Mouse (Mus musculus) ES-Bruce4 (cell line): ENCODE measurements around the gene Eloa.

Experiments used
- CTCF ChIP-seq: IDR thresholded peaks from one replicate; pipeline ENCODE4 v1.8.1; 2011; ENCODE audit warnings: low read depth, low read length
- EP300 ChIP-seq: IDR thresholded peaks from 2 replicates; pipeline ENCODE4 v1.6.1; 2011; ENCODE audit warnings: low read depth, low read length; ENCODE audit not compliant: insufficient read depth
- POLR2A ChIP-seq: IDR thresholded peaks from one replicate; pipeline ENCODE4 v1.8.1; 2011; ENCODE audit warnings: low read length; ENCODE audit not compliant: insufficient read depth

GRCm38 (mm10) chr4:135967086-135967760 is 54.3 kb downstream of the Eloa start:
- TF ChIP-seq POLR2A (no peak), CTCF (no peak), EP300 (no peak)
